Mouse (Mus musculus) ES-E14 (cell line): ENCODE data around the gene Alkbh2. TPM values are rescaled to one million over a fixed set of nuclear protein-coding genes. Genes with fewer than 3 reads are reported as not detected.

Source experiments
- DNase-seq: peaks from one replicate; pipeline ENCODE4 v3.0.0-alpha.2; 2013; ENCODE audit warnings: low read depth, low spot score
- H3K27ac ChIP-seq: 2 replicates; pipeline ENCODE4 v1.5.1; 2012; ENCODE audit warnings: low read depth, mild to moderate bottlenecking, low read length, moderate library complexity, mixed read lengths; ENCODE audit not compliant: poor library complexity, insufficient read depth, severe bottlenecking
- H3K36me3 ChIP-seq: 2 replicates; pipeline ENCODE4 v1.6.1; 2012; ENCODE audit warnings: mild to moderate bottlenecking, low read length, moderate library complexity, mixed read lengths; ENCODE audit not compliant: control insufficient read depth, poor library complexity, insufficient read depth, severe bottlenecking
- H3K4me1 ChIP-seq, 2 experiments: fragments of 150-350 bp in 1 of 2; sonication (generic) in 1 of 2; 2 replicates each; pipeline ENCODE4 v1.6.1; 2012; ENCODE audit warnings: low read length in 2 of 2, mild to moderate bottlenecking in 1 of 2, mixed read lengths in 1 of 2; ENCODE audit not compliant: control insufficient read depth in 2 of 2, insufficient read depth in 2 of 2, poor library complexity in 1 of 2
- H3K4me3 ChIP-seq, 2 experiments: fragments of 150-350 bp in 1 of 2; sonication (generic) in 1 of 2; 2 replicates each; pipeline ENCODE4 v1.5.1; 2012; ENCODE audit warnings: low read length in 2 of 2, low read depth in 1 of 2, mild to moderate bottlenecking in 1 of 2, mixed read lengths in 1 of 2; ENCODE audit not compliant: insufficient read depth in 1 of 2, poor library complexity in 1 of 2, severe bottlenecking in 1 of 2
- H3K9ac ChIP-seq: 2 replicates; pipeline ENCODE4 v1.6.1; 2012; ENCODE audit warnings: low read depth, mild to moderate bottlenecking, low read length, mixed read lengths; ENCODE audit not compliant: poor library complexity, insufficient read depth, severe bottlenecking
- H3K9me3 ChIP-seq: fragments of 150-350 bp; sonication (generic); 2 replicates; pipeline ENCODE4 v1.6.1; 2012; ENCODE audit warnings: low read depth, mild to moderate bottlenecking, low read length; ENCODE audit not compliant: control insufficient read depth, insufficient read depth
- CHD2 ChIP-seq: IDR thresholded peaks from 2 replicates; pipeline ENCODE4 v1.6.1; 2014; ENCODE audit warnings: mild to moderate bottlenecking, low read depth, low read length, inconsistent platforms
- HCFC1 ChIP-seq: IDR thresholded peaks from 2 replicates; pipeline ENCODE4 v1.6.1; 2012; ENCODE audit warnings: low read length, inconsistent platforms, borderline replicate concordance; ENCODE audit not compliant: insufficient read depth
- MAFK ChIP-seq: IDR thresholded peaks from 2 replicates; pipeline ENCODE4 v1.6.1; 2014; ENCODE audit warnings: mild to moderate bottlenecking, low read depth, low read length, inconsistent platforms; ENCODE audit not compliant: insufficient read depth
- ZC3H11A ChIP-seq: IDR thresholded peaks from 2 replicates; pipeline ENCODE4 v1.6.1; 2012; ENCODE audit warnings: low read depth, mild to moderate bottlenecking, inconsistent platforms, low read length, borderline replicate concordance
- ZNF384 ChIP-seq: IDR thresholded peaks from 2 replicates; pipeline ENCODE4 v1.6.1; 2012; ENCODE audit warnings: low read depth, low read length, inconsistent platforms
- in situ Hi-C, 2 experiments: fragments of 600-800 bp; cut with MboI; formaldehyde crosslinking; loops; one replicate each; pipeline ENCODE4 v1.15.1; 2025; ENCODE audit warnings: low sequenced_read_pairs in 2 of 2, inconsistent platforms in 1 of 2; ENCODE audit not compliant: unreplicated experiment in 2 of 2
- total RNA-seq: library from RNA; depleted of rRNA; stranded (reverse); fragments of 300-350 nt; gene quantifications from 2 replicates; pipeline ENCODE4 v1.2.3, GENCODE M21; 2012

Alkbh2 gene
- total RNA-seq, 1 experiment: 26.7 TPM

GRCm38 (mm10) chr5:114173877-114174581, 46.0 kb upstream of the Alkbh2 start:
- Histone ChIP-seq H3K27ac (no peak overlapping the region), H3K36me3 (no peaks in the 10 kb centered on the region), H3K4me1 (peaks cover 6 to 8% of the 10 kb centered on the region in 2 experiments; a peak in 2 of 4 replicates), H3K9me3 (no peaks in the 10 kb centered on the region), H3K9ac (no peak overlapping the region), H3K4me3 (peak overlapping the region; percentile 9 to 47; a peak in 3 of 4 replicates)
- no peak for TF ChIP-seq ZC3H11A
- TF ChIP-seq HCFC1: no peak
- no peak for TF ChIP-seq MAFK
- TF ChIP-seq ZNF384: no peak
- TF ChIP-seq CHD2: no peak
- in situ Hi-C loops: no loop called here
- DNase-seq: no peak

DNA sequence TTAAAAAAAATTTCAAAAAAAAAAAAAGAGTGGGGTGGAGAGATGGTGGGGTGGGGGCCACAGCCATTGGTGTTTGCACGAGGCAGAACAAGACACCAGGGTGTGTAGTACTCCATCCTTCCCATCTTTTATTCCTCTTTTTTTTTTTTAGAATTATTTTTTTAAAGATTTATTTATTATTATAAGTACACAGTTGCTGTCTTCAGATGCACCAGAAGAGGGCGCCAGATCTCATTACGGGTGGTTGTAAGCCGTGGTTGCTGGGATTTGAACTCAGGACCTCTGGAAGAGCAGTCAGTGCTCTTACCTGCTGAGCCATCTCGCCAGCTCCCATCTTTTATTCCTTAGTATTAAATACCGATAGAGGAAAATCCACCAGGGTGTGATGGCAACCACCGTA, 45.4 kb upstream of the Alkbh2 start:
- DNase-seq: no peak
- Histone ChIP-seq H3K9me3 (no peaks in the 10 kb centered on the region), H3K36me3 (no peaks in the 10 kb centered on the region), H3K27ac (no peak overlapping the region), H3K4me1 (peaks cover 6 to 8% of the 10 kb centered on the region in 2 experiments; a peak in 2 of 4 replicates), H3K4me3 (no peak overlapping the region), H3K9ac (no peak overlapping the region)
- no peak for TF ChIP-seq ZC3H11A
- TF ChIP-seq ZNF384: no peak
- no peak for TF ChIP-seq CHD2
- no peak for TF ChIP-seq MAFK
- TF ChIP-seq HCFC1: no peak
- in situ Hi-C loops: no loop called here

GRCm38 (mm10) chr5:114172936-114173335, 44.9 kb upstream of the Alkbh2 start:
- Histone ChIP-seq H3K36me3 (no peaks in the 10 kb centered on the region), H3K4me1 (peaks cover 6 to 8% of the 10 kb centered on the region in 2 experiments; a peak in 2 of 4 replicates), H3K4me3 (no peak overlapping the region), H3K27ac (no peak overlapping the region), H3K9me3 (no peaks in the 10 kb centered on the region), H3K9ac (peak overlapping the region; percentile 40; the same call in 1 of the 2 replicates)
- TF ChIP-seq HCFC1: no peak
- TF ChIP-seq CHD2: no peak
- TF ChIP-seq MAFK: no peak
- DNase-seq: no peak
- in situ Hi-C loops: no loop called here

GRCm38 (mm10) chr5:114170345-114170744, 42.3 kb upstream of the Alkbh2 start:
- H3K27ac ChIP-seq: no peak overlapping the region
- peaks cover 0 to 7% of the 10 kb centered on the region in 2 experiments; a peak in 2 of 4 replicates for H3K4me1 ChIP-seq
- H3K9me3 ChIP-seq: no peaks in the 10 kb centered on the region
- no peak overlapping the region for H3K4me3 ChIP-seq
- in situ Hi-C loops: no loop called here
- TF ChIP-seq HCFC1 (no peak), CHD2 (no peak), ZC3H11A (no peak), MAFK (no peak), ZNF384 (no peak)
- no peaks in the 10 kb centered on the region for H3K36me3 ChIP-seq
- H3K9ac ChIP-seq: no peak overlapping the region
- no peak for DNase-seq
